Mouse (Mus musculus) forebrain, embryonic 15.5 days (tissue): ENCODE results near the gene Gm15294. TPM values are rescaled to one million over a fixed set of nuclear protein-coding genes. Genes with fewer than 3 reads are reported as not detected.

ENCODE experiments used
- ATAC-seq: fragments of 200-750 bp; cut with Nextera tagmentation; replicated peaks from 2 replicates; pipeline ENCODE4 v1.8.0; 2017; ENCODE audit warnings: mild to moderate bottlenecking, moderate TSS enrichment, moderate library complexity
- H3K27ac ChIP-seq: fragments of 300-500 bp; sonication (generic); replicated peaks from 2 replicates; pipeline ENCODE4 v1.5.1; 2015; ENCODE audit warnings: mild to moderate bottlenecking, inconsistent platforms
- H3K27me3 ChIP-seq: fragments of 300-500 bp; sonication (generic); 2 replicates; pipeline ENCODE4 v1.6.1; 2015; ENCODE audit warnings: inconsistent platforms
- H3K36me3 ChIP-seq: fragments of 300-500 bp; sonication (generic); 2 replicates; pipeline ENCODE4 v1.6.1; 2015; ENCODE audit warnings: mild to moderate bottlenecking, inconsistent platforms
- H3K4me1 ChIP-seq: fragments of 300-500 bp; sonication (generic); 2 replicates; pipeline ENCODE4 v1.6.1; 2015; ENCODE audit warnings: inconsistent platforms
- H3K4me2 ChIP-seq: fragments of 300-500 bp; sonication (generic); replicated peaks from 2 replicates; pipeline ENCODE4 v1.6.1; 2015; ENCODE audit warnings: mild to moderate bottlenecking, inconsistent platforms
- H3K4me3 ChIP-seq: fragments of 300-500 bp; sonication (generic); 2 replicates; pipeline ENCODE4 v1.5.1; 2015; ENCODE audit warnings: mild to moderate bottlenecking, inconsistent platforms
- H3K9ac ChIP-seq: fragments of 300-500 bp; sonication (generic); replicated peaks from 2 replicates; pipeline ENCODE4 v1.6.1; 2015; ENCODE audit warnings: mild to moderate bottlenecking, inconsistent platforms
- H3K9me3 ChIP-seq: fragments of 300-500 bp; sonication (generic); 2 replicates; pipeline ENCODE4 v1.6.1; 2016; ENCODE audit warnings: inconsistent platforms
- WGBS: fragments of 180-500 bp; shearing (Covaris S2); methylation state at CpG from one replicate; pipeline ENCODE4 v1.1.7; 2015; ENCODE audit warnings: mixed read lengths; 5-methylcytosine and 5-hydroxymethylcytosine counted together
- polyA plus RNA-seq: library from polyadenylated mRNA; unstranded; fragments of >200 nt; fragmentation: Nextera tagmentation; extraction: Ambion mirVana; gene quantifications from 2 replicates; pipeline ENCODE4 v1.2.1, GENCODE M21; 2015

Gm15294 gene
- not detected in 2 replicates for polyA plus RNA-seq

DNA sequence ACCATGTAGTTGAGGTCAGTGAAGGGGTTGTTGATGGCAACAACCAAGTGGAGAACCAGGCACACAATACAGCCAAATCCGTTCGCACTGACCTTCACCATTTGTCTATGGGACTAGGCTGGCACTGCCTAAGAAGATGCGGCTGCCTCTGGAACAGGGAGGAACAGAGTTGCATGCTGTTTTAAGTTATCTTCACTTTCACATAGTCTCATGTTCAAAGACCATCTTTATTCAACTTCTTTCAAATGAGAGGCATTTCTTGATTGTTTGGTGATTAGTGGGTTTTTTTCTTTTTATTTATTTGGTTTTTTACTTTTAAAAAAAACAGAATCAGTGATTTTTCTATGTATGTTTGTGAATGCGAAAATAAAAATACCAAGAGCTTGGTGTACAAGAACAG, at the start of gene Gm15294:
Gene Gm15294, minus strand, starts transcription at position 101 of the 400 bp plus-strand sequence.
- Histone ChIP-seq H3K4me3 (no peak within 1 kb of the TSS), H3K27ac (no peak within 1 kb of the TSS), H3K36me3 (no peaks in the 10 kb centered on the region), H3K9ac (no peak within 1 kb of the TSS), H3K4me2 (no peak within 1 kb of the TSS), H3K4me1 (no peaks in the 10 kb centered on the region), H3K27me3 (no peaks in the 10 kb centered on the region), H3K9me3 (no peaks in the 10 kb centered on the region)
- no peak for ATAC-seq
- 94% methylated on average over 4 of the region's 4 CpGs for WGBS

- Histone ChIP-seq H3K27me3 (no peaks in the 10 kb centered on the region), H3K27ac (no peak overlapping the region), H3K4me2 (no peak overlapping the region), H3K9me3 (no peaks in the 10 kb centered on the region), H3K36me3 (no peaks in the 10 kb centered on the region), H3K4me1 (no peaks in the 10 kb centered on the region), H3K4me3 (no peak overlapping the region), H3K9ac (no peak overlapping the region)
- no peak for ATAC-seq
- 45% methylated on average over 4 of the region's 4 CpGs for WGBS
Measured at GRCm38 (mm10) chrX:141884336-141885048, 9.5 kb upstream of the Gm15294 start.

- H3K27me3 ChIP-seq = no peaks in the 10 kb centered on the region
- H3K27ac ChIP-seq = no peak overlapping the region
- no peaks in the 10 kb centered on the region for H3K36me3 ChIP-seq
- ATAC-seq = no peak
- H3K4me2 ChIP-seq = no peak overlapping the region
- H3K4me1 ChIP-seq = no peaks in the 10 kb centered on the region
- no peak overlapping the region for H3K4me3 ChIP-seq
- 29% methylated on average over 11 of the region's 11 CpGs for WGBS
- no peak overlapping the region for H3K9ac ChIP-seq
- H3K9me3 ChIP-seq = no peaks in the 10 kb centered on the region
Measured at GRCm38 (mm10) chrX:141874024-141874423, 1.0 kb downstream of the Gm15294 start.

DNA sequence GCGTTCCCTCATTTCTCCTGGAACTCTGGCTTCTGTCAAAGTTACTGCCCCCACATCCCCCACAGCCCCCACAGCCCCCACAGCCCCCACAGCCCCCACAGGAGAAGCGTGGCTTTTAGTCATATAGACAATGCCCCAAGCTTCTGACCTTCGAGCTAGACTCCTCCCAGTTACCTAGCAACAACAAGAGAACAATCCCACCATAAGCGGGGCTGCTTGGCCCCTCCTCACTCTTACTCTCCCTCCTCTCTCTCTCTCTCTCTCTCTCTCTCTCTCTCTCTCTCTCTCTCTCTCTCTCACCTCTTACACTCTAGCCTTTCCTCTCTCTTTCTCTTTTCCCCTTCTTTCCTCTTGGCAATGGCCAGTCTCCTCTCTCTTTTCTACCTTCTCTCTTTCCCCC, 1.4 kb downstream of the Gm15294 start:
- WGBS = 42% methylated on average over 4 of the region's 4 CpGs
- H3K36me3 ChIP-seq = no peaks in the 10 kb centered on the region
- no peaks in the 10 kb centered on the region for H3K9me3 ChIP-seq
- H3K9ac ChIP-seq = no peak overlapping the region
- no peaks in the 10 kb centered on the region for H3K27me3 ChIP-seq
- H3K27ac ChIP-seq = no peak overlapping the region
- no peak overlapping the region for H3K4me2 ChIP-seq
- H3K4me1 ChIP-seq = no peaks in the 10 kb centered on the region
- no peak for ATAC-seq
- no peak overlapping the region for H3K4me3 ChIP-seq

DNA sequence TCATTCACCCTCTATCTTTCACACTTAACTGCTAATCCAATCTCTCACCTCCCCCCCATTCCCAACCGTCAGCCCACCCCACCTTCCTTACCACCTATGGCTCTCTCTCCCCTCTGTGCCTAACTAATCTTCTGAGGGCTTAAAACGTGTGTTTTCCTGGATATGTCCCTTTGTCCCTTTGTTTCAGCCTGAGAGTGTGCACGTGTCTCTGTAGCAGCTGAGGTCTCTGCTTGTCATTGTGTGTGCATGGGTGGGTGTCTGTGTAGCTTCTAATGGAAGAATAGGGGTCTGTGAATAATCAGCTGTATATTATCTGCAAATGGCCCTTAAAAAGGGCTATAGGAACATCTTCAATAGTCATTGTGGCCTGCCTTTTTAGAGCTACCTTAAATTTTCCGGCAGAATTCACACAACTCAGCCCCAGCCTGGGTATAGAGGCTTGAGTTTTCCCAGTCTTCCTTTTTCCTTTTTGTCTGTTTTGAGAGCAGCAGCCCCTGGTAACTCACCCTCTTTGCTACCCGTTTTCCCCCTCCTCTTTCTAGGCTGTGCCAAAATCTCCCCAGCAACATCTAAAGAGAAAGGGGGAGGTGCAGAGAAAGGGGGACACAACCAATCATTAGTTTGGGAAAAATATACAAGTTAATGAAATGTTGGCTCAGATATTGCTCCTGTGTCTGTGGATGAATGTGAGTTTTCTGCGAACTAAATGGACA, 19.2 kb downstream of the Gm15294 start:
- 20% methylated on average over 6 of the region's 6 CpGs for WGBS
- no peak overlapping the region for H3K27ac ChIP-seq

More for the DNA sequence above, 19.2 kb downstream of the Gm15294 start:
- Histone ChIP-seq H3K4me1 (peaks cover 7% of the 10 kb centered on the region; the same call in 1 of the 2 replicates), H3K36me3 (no peaks in the 10 kb centered on the region), H3K4me3 (no peak overlapping the region), H3K9me3 (no peaks in the 10 kb centered on the region), H3K9ac (no peak overlapping the region), H3K27me3 (no peaks in the 10 kb centered on the region), H3K4me2 (no peak overlapping the region)
- peak; percentile 67 for ATAC-seq

Other genes with a start within 250 kb of the Gm15294 start
- gene Irs4, start 150.0 kb downstream of the Gm15294 start, polyA plus RNA-seq = 0.83 and 1.2 TPM in 2 replicates